Mouse (Mus musculus) thymus, adult 2 months (tissue): ENCODE measurements around the gene Psmd2. TPM values are rescaled to one million over a fixed set of nuclear protein-coding genes. Genes with fewer than 3 reads are reported as not detected.

Experiments used
- DNase-seq: peaks from one replicate; pipeline ENCODE4 v3.0.0; 2021
- H3K27ac ChIP-seq: fragments of 200-500 bp; 2 replicates; pipeline ENCODE4 v1.5.1; 2012; ENCODE audit warnings: low read length, control low read depth; ENCODE audit not compliant: control insufficient read depth, insufficient read depth
- H3K27me3 ChIP-seq: fragments of 200-500 bp; 2 replicates; pipeline ENCODE4 v1.6.1; 2012; ENCODE audit warnings: mild to moderate bottlenecking, low read length, moderate library complexity, mixed read lengths; ENCODE audit not compliant: control insufficient read depth, insufficient read depth
- H3K36me3 ChIP-seq: fragments of 200-500 bp; 2 replicates; pipeline ENCODE4 v1.6.1; 2012; ENCODE audit warnings: mild to moderate bottlenecking, low read length, moderate library complexity; ENCODE audit not compliant: control insufficient read depth, insufficient read depth
- H3K4me1 ChIP-seq: fragments of 200-500 bp; replicated peaks from 2 replicates; pipeline ENCODE4 v1.6.1; 2012; ENCODE audit warnings: low read length; ENCODE audit not compliant: control insufficient read depth, insufficient read depth
- H3K4me3 ChIP-seq: fragments of 200-500 bp; 2 replicates; pipeline ENCODE4 v1.5.1; 2012; ENCODE audit warnings: mild to moderate bottlenecking, low read length, control low read depth, moderate library complexity; ENCODE audit not compliant: control insufficient read depth, insufficient read depth
- CTCF ChIP-seq: fragments of 200-500 bp; IDR thresholded peaks from 2 replicates; pipeline ENCODE4 v1.5.1; 2012; ENCODE audit warnings: mild to moderate bottlenecking, control low read depth, low read length, moderate library complexity, borderline replicate concordance; ENCODE audit not compliant: control insufficient read depth, poor library complexity, insufficient read depth; ENCODE audit errors: extremely low read depth
- POLR2A ChIP-seq: fragments of 200-500 bp; IDR thresholded peaks from 2 replicates; pipeline ENCODE4 v1.6.1; 2012; ENCODE audit warnings: mild to moderate bottlenecking, low read length, control low read depth, moderate library complexity; ENCODE audit not compliant: control insufficient read depth, poor library complexity, insufficient read depth; ENCODE audit errors: extremely low read depth
- WGBS: fragments of 180-500 bp; shearing (Covaris S2); methylation state at CpG from one replicate; pipeline ENCODE4 v1.1.7; 2018; 5-methylcytosine and 5-hydroxymethylcytosine counted together
- polyA plus RNA-seq: library from polyadenylated mRNA; depleted of rRNA; stranded (reverse); fragments of >200 nt; gene quantifications from 2 replicates; pipeline ENCODE4 v1.2.3, GENCODE M21; 2012

The Psmd2 gene
- polyA plus RNA-seq, 1 experiment = 101 TPM

GRCm38 (mm10) chr16:20620399-20620735 is 31.1 kb upstream of the Psmd2 start:
- Histone ChIP-seq H3K4me1 (peaks cover 24% of the 10 kb centered on the region), H3K36me3 (no peaks in the 10 kb centered on the region), H3K4me3 (no peak overlapping the region), H3K27me3 (peaks cover 11% of the 10 kb centered on the region; the same call in 1 of the 2 replicates), H3K27ac (no peak overlapping the region)
- no peak for TF ChIP-seq CTCF
- no peak for TF ChIP-seq POLR2A
- 2% methylated on average over 9 of the region's 9 CpGs for WGBS
- DNase-seq = no peak

GRCm38 (mm10) chr16:20620751-20621190 is 30.7 kb upstream of the Psmd2 start:
- no peak overlapping the region for H3K27ac ChIP-seq
- peaks cover 11% of the 10 kb centered on the region; the same call in 1 of the 2 replicates for H3K27me3 ChIP-seq
- H3K36me3 ChIP-seq = no peaks in the 10 kb centered on the region
- DNase-seq = peak; percentile 5
- H3K4me3 ChIP-seq = peak overlapping the region; percentile 68
- H3K4me1 ChIP-seq = peaks cover 24% of the 10 kb centered on the region
- TF ChIP-seq POLR2A = no peak
- no peak for TF ChIP-seq CTCF
- 2% methylated on average over 32 of the region's 32 CpGs for WGBS

GRCm38 (mm10) chr16:20621191-20621990 is 30.1 kb upstream of the Psmd2 start, which contains the start of gene Camk2n2:
Camk2n2 (minus strand) TSS chr16:20621287.
- no peak for TF ChIP-seq POLR2A
- no peak for TF ChIP-seq CTCF
- peaks cover 11% of the 10 kb centered on the region; the same call in 1 of the 2 replicates for H3K27me3 ChIP-seq
- H3K36me3 ChIP-seq = no peaks in the 10 kb centered on the region
- DNase-seq = peak; percentile 35
- H3K4me1 ChIP-seq = peaks cover 24% of the 10 kb centered on the region
- peak within 1 kb of the TSS; percentile 68 for H3K4me3 ChIP-seq
- no peak within 1 kb of the TSS for H3K27ac ChIP-seq
- WGBS = under 1% methylated on average over 91 of the region's 92 CpGs

GRCm38 (mm10) chr16:20621991-20622685 is 29.3 kb upstream of the Psmd2 start:
- Histone ChIP-seq H3K4me3 (peak overlapping the region; percentile 68), H3K27ac (no peak overlapping the region), H3K27me3 (peaks cover 11% of the 10 kb centered on the region; the same call in 1 of the 2 replicates), H3K4me1 (peaks cover 24% of the 10 kb centered on the region), H3K36me3 (no peaks in the 10 kb centered on the region)
- under 1% methylated on average over 36 of the region's 37 CpGs for WGBS
- peak; percentile 17 for DNase-seq
- TF ChIP-seq CTCF (no peak), POLR2A (no peak)

GRCm38 (mm10) chr16:20623211-20623610 is 28.2 kb upstream of the Psmd2 start:
- Histone ChIP-seq H3K27ac (no peak overlapping the region), H3K4me1 (peaks cover 24% of the 10 kb centered on the region), H3K27me3 (peaks cover 11% of the 10 kb centered on the region; the same call in 1 of the 2 replicates), H3K36me3 (no peaks in the 10 kb centered on the region), H3K4me3 (no peak overlapping the region)
- no peak for TF ChIP-seq CTCF
- TF ChIP-seq POLR2A = no peak
- DNase-seq = no peak
- 75% methylated on average over 2 of the region's 2 CpGs for WGBS

GRCm38 (mm10) chr16:20628871-20629391 is 22.5 kb upstream of the Psmd2 start:
- 80% methylated on average over 11 of the region's 11 CpGs for WGBS
- H3K4me1 ChIP-seq = peaks cover 6% of the 10 kb centered on the region
- DNase-seq = no peak
- no peak overlapping the region for H3K4me3 ChIP-seq
- H3K36me3 ChIP-seq = no peaks in the 10 kb centered on the region
- TF ChIP-seq POLR2A (no peak), CTCF (no peak)
- peaks cover 11% of the 10 kb centered on the region; the same call in 1 of the 2 replicates for H3K27me3 ChIP-seq
- H3K27ac ChIP-seq = no peak overlapping the region
